Mouse (Mus musculus) lung, adult 2 months (tissue): ENCODE measurements around the gene Ppm1h.

Source experiments
- CTCF ChIP-seq: fragments of 200-500 bp; IDR thresholded peaks from 2 replicates; pipeline ENCODE4 v1.5.1; 2011; ENCODE audit warnings: mild to moderate bottlenecking, low read length, control low read depth; ENCODE audit not compliant: insufficient read depth
- POLR2A ChIP-seq: fragments of 200-500 bp; IDR thresholded peaks from 2 replicates; pipeline ENCODE4 v1.6.1; 2011; ENCODE audit warnings: low read depth, mild to moderate bottlenecking, control low read depth, low read length, borderline replicate concordance; ENCODE audit errors: extremely low read depth

GRCm38 (mm10) chr10:122712307-122712706 lies 33.7 kb downstream of the Ppm1h start:
- TF ChIP-seq POLR2A (no peak), CTCF (no peak)
